Mouse (Mus musculus) myocyte (in vitro differentiated cells): ENCODE data around the gene Ctnnbl1.

Source experiments
- E2F4 ChIP-seq: IDR thresholded peaks from one replicate; pipeline ENCODE4 v1.6.1; 2011; ENCODE audit warnings: mild to moderate bottlenecking, control low read depth, moderate library complexity; ENCODE audit not compliant: insufficient read depth
- MYOG ChIP-seq, 3 experiments: IDR thresholded peaks; one replicate each; pipeline ENCODE4 v1.6.1; 2011; ENCODE audit warnings: control low read depth in 2 of 3, low read depth in 2 of 3, mild to moderate bottlenecking in 2 of 3; ENCODE audit not compliant: insufficient read length in 2 of 3, control insufficient read depth in 1 of 3, insufficient read depth in 1 of 3
- POLR2A ChIP-seq: IDR thresholded peaks from one replicate; pipeline ENCODE4 v1.6.1; 2011; ENCODE audit warnings: low read depth, mild to moderate bottlenecking, control low read depth, moderate library complexity; ENCODE audit not compliant: insufficient read length
- USF1 ChIP-seq: IDR thresholded peaks from one replicate; pipeline ENCODE4 v1.6.1; 2011; ENCODE audit warnings: low read depth, mild to moderate bottlenecking, control low read depth, moderate library complexity

GRCm38 (mm10) chr2:157913705-157914104 is 176.5 kb downstream of the Ctnnbl1 start:
- no peak for TF ChIP-seq POLR2A
- no peak for TF ChIP-seq USF1
- no peak for TF ChIP-seq MYOG (IDR thresholded peaks at IDR 0.05; ENCODE audit: control insufficient read depth in 1 of 3, insufficient read depth in 1 of 3, insufficient read length in 2 of 3, low read depth in 2 of 3)
- TF ChIP-seq E2F4: no peak
